Mouse (Mus musculus): Measurements from ENCODE around the gene Luc7l2. TPM values are rescaled to one million over a fixed set of nuclear protein-coding genes. Genes with fewer than 3 reads are reported as not detected.
A peak's percentile ranks its signal among the peaks of the same experiment; 100 is the strongest.

Gene Luc7l2
- polyA plus RNA-seq, 1 experiment: 21.1 TPM

GRCm38 (mm10) chr6:38523851-38524250 lies 27.3 kb upstream of the Luc7l2 start:
- H3ac ChIP-seq (ENCODE audit: control insufficient read depth, insufficient read length): no peak overlapping the region
- TF ChIP-seq MAX (IDR thresholded peaks at IDR 0.05; ENCODE audit: low read depth) (no peak), MYOG (IDR thresholded peaks at IDR 0.05; ENCODE audit: control insufficient read depth in 1 of 3, insufficient read depth in 1 of 3, insufficient read length in 2 of 3, low read depth in 2 of 3) (no peak), TCF12 (IDR thresholded peaks at IDR 0.05; ENCODE audit: insufficient read depth, poor library complexity, severe bottlenecking) (no peak), MYOD1 (IDR thresholded peaks at IDR 0.05; ENCODE audit: control insufficient read depth in 1 of 3, insufficient read length in 2 of 3, low read depth in 2 of 3) (no peak), E2F4 (IDR thresholded peaks at IDR 0.05; ENCODE audit: insufficient read depth) (no peak), USF1 (IDR thresholded peaks at IDR 0.05; ENCODE audit: low read depth) (no peak), REST (IDR thresholded peaks at IDR 0.05; ENCODE audit: insufficient read depth, insufficient read length) (no peak), POLR2AphosphoS2 (IDR thresholded peaks at IDR 0.05; ENCODE audit: insufficient read length, low read depth) (no peak), SRF (IDR thresholded peaks at IDR 0.05; ENCODE audit: control insufficient read depth, insufficient read length, low read depth) (no peak)
- no peak overlapping the region for H3K4me3 ChIP-seq
- H3K36me3 ChIP-seq (ENCODE audit: control insufficient read depth, insufficient read depth): no peaks in the 10 kb centered on the region
- H3K27me3 ChIP-seq (ENCODE audit: control insufficient read depth, insufficient read depth, insufficient read length): no peaks in the 10 kb centered on the region
- H3K4me2 ChIP-seq (ENCODE audit: low read depth): no peak overlapping the region
- H3K79me2 ChIP-seq (ENCODE audit: control insufficient read depth, insufficient read depth): no peaks in the 10 kb centered on the region

- Histone ChIP-seq H3K27me3 (ENCODE audit: control insufficient read depth, insufficient read depth, insufficient read length) (no peaks in the 10 kb centered on the region), H3K4me3 (no peak overlapping the region), H3K79me2 (ENCODE audit: control insufficient read depth, insufficient read depth) (no peaks in the 10 kb centered on the region), H3ac (ENCODE audit: control insufficient read depth, insufficient read length) (no peak overlapping the region), H3K4me2 (ENCODE audit: low read depth) (no peak overlapping the region), H3K36me3 (ENCODE audit: control insufficient read depth, insufficient read depth) (no peaks in the 10 kb centered on the region)
- TF ChIP-seq E2F4 (IDR thresholded peaks at IDR 0.05; ENCODE audit: insufficient read depth): no peak
- TF ChIP-seq SRF (IDR thresholded peaks at IDR 0.05; ENCODE audit: control insufficient read depth, insufficient read length, low read depth): no peak
- TF ChIP-seq MYOD1 (IDR thresholded peaks at IDR 0.05; ENCODE audit: control insufficient read depth in 1 of 3, insufficient read length in 2 of 3, low read depth in 2 of 3): no peak
- no peak for TF ChIP-seq TCF12 (IDR thresholded peaks at IDR 0.05; ENCODE audit: insufficient read depth, poor library complexity, severe bottlenecking)
- TF ChIP-seq CEBPB (IDR thresholded peaks at IDR 0.05; ENCODE audit: insufficient read depth, poor library complexity, severe bottlenecking): no peak
Measured at GRCm38 (mm10) chr6:38531211-38531820, 19.8 kb upstream of the Luc7l2 start.

- TF ChIP-seq CEBPB (IDR thresholded peaks at IDR 0.05; ENCODE audit: insufficient read depth, poor library complexity, severe bottlenecking) (no peak), REST (IDR thresholded peaks at IDR 0.05; ENCODE audit: insufficient read depth, insufficient read length) (no peak), POLR2AphosphoS2 (IDR thresholded peaks at IDR 0.05; ENCODE audit: insufficient read length, low read depth) (no peak), MYOG (IDR thresholded peaks at IDR 0.05; ENCODE audit: control insufficient read depth in 1 of 3, insufficient read depth in 1 of 3, insufficient read length in 2 of 3, low read depth in 2 of 3) (no peak), TCF12 (IDR thresholded peaks at IDR 0.05; ENCODE audit: insufficient read depth, poor library complexity, severe bottlenecking) (no peak), MYOD1 (IDR thresholded peaks at IDR 0.05; ENCODE audit: control insufficient read depth in 1 of 3, insufficient read length in 2 of 3, low read depth in 2 of 3) (no peak), E2F4 (IDR thresholded peaks at IDR 0.05; ENCODE audit: insufficient read depth) (no peak), SRF (IDR thresholded peaks at IDR 0.05; ENCODE audit: control insufficient read depth, insufficient read length, low read depth) (no peak)
- Histone ChIP-seq H3K27me3 (ENCODE audit: control insufficient read depth, insufficient read depth, insufficient read length) (no peaks in the 10 kb centered on the region), H3K79me2 (ENCODE audit: control insufficient read depth, insufficient read depth) (no peaks in the 10 kb centered on the region), H3K4me3 (peak overlapping the region; percentile 83), H3K4me2 (ENCODE audit: low read depth) (peak overlapping the region; percentile 99), H3ac (ENCODE audit: control insufficient read depth, insufficient read length) (peak overlapping the region; percentile 79), H3K36me3 (ENCODE audit: control insufficient read depth, insufficient read depth) (no peaks in the 10 kb centered on the region)
Measured at GRCm38 (mm10) chr6:38532500-38533420, 18.4 kb upstream of the Luc7l2 start.

- Histone ChIP-seq H3ac (ENCODE audit: control insufficient read depth, insufficient read length) (peak within 1 kb of the TSS; percentile 79), H3K36me3 (ENCODE audit: control insufficient read depth, insufficient read depth) (no peaks in the 10 kb centered on the region), H3K79me2 (ENCODE audit: control insufficient read depth, insufficient read depth) (no peaks in the 10 kb centered on the region), H3K4me2 (ENCODE audit: low read depth) (peak within 1 kb of the TSS; percentile 99), H3K27me3 (ENCODE audit: control insufficient read depth, insufficient read depth, insufficient read length) (no peaks in the 10 kb centered on the region), H3K4me3 (peak within 1 kb of the TSS; percentile 83)
- no peak for TF ChIP-seq POLR2AphosphoS2 (IDR thresholded peaks at IDR 0.05; ENCODE audit: insufficient read length, low read depth)
- TF ChIP-seq CEBPB (IDR thresholded peaks at IDR 0.05; ENCODE audit: insufficient read depth, poor library complexity, severe bottlenecking): 0 out of 2 replicates have a peak, but pooled peaks have one; percentile 16
- TF ChIP-seq TCF3 (IDR thresholded peaks at IDR 0.05; ENCODE audit: insufficient read length, low read depth): no peak
- TF ChIP-seq SRF (IDR thresholded peaks at IDR 0.05; ENCODE audit: control insufficient read depth, insufficient read length, low read depth): peak; percentile 31
- TF ChIP-seq POLR2A (IDR thresholded peaks at IDR 0.05; ENCODE audit: insufficient read length, low read depth): peak; percentile 60
Measured at GRCm38 (mm10) chr6:38533428-38534405, 17.4 kb upstream of the Luc7l2 start, which contains the start of gene Fmc1. Gene Fmc1, plus strand, starts transcription at chr6:38533502.

Measured in myocyte (in vitro differentiated cells).